Mouse (Mus musculus) E14TG2a.4 (cell line): ENCODE measurements around the gene Lmx1b.

ENCODE experiments used
- H3K27me3 ChIP-seq: 2 replicates; pipeline ENCODE4 v1.6.1; 2014; ENCODE audit warnings: low read length, control low read depth; ENCODE audit not compliant: insufficient read depth
- H3K36me3 ChIP-seq: 2 replicates; pipeline ENCODE4 v1.6.1; 2014; ENCODE audit warnings: low read length, control low read depth; ENCODE audit not compliant: insufficient read depth
- H3K4me1 ChIP-seq: replicated peaks from 2 replicates; pipeline ENCODE4 v1.6.1; 2014; ENCODE audit warnings: low read depth, low read length, control low read depth
- H3K4me3 ChIP-seq: replicated peaks from 2 replicates; pipeline ENCODE4 v1.5.1; 2014; ENCODE audit warnings: mild to moderate bottlenecking, low read length
- H3K9me3 ChIP-seq: 2 replicates; pipeline ENCODE4 v1.6.1; 2014; ENCODE audit warnings: low read length, control low read depth
- CTCF ChIP-seq: conservative IDR thresholded peaks from 2 replicates; pipeline ENCODE4 v1.5.1; 2014; ENCODE audit warnings: low read length
- NANOG ChIP-seq: IDR thresholded peaks from 2 replicates; pipeline ENCODE4 v1.6.1; 2014; ENCODE audit warnings: borderline replicate concordance, low read length, mixed read lengths
- POU5F1 ChIP-seq: IDR thresholded peaks from 2 replicates; pipeline ENCODE4 v1.6.1; 2014; ENCODE audit warnings: low read length, borderline replicate concordance

The Lmx1b gene

GRCm38 (mm10) chr2:33582457-33583060, 57.8 kb downstream of the Lmx1b start:
- TF ChIP-seq CTCF (no peak), POU5F1 (no peak), NANOG (no peak)
- Histone ChIP-seq H3K4me3 (peak overlapping the region; percentile 29; the same call in 1 of the 2 replicates), H3K27me3 (peaks cover 99% of the 10 kb centered on the region), H3K4me1 (peaks cover 71% of the 10 kb centered on the region), H3K9me3 (peaks cover 24% of the 10 kb centered on the region), H3K36me3 (no peaks in the 10 kb centered on the region)

GRCm38 (mm10) chr2:33581866-33582265, 58.4 kb downstream of the Lmx1b start:
- peak; percentile 54; the same call in 1 of the 2 replicates for TF ChIP-seq NANOG
- no peak for TF ChIP-seq POU5F1
- Histone ChIP-seq H3K9me3 (peaks cover 29% of the 10 kb centered on the region), H3K4me1 (peaks cover 69% of the 10 kb centered on the region), H3K36me3 (no peaks in the 10 kb centered on the region), H3K27me3 (peaks cover 99% of the 10 kb centered on the region), H3K4me3 (peak overlapping the region; percentile 29)

GRCm38 (mm10) chr2:33581449-33581777, 58.9 kb downstream of the Lmx1b start:
- no peaks in the 10 kb centered on the region for H3K36me3 ChIP-seq
- TF ChIP-seq CTCF = no peak
- no peak for TF ChIP-seq NANOG
- no peak for TF ChIP-seq POU5F1
- H3K4me3 ChIP-seq = peak overlapping the region; percentile 61
- peaks cover 33% of the 10 kb centered on the region for H3K9me3 ChIP-seq
- peaks cover 99% of the 10 kb centered on the region for H3K27me3 ChIP-seq
- H3K4me1 ChIP-seq = peaks cover 68% of the 10 kb centered on the region

GRCm38 (mm10) chr2:33580697-33581448, 59.4 kb downstream of the Lmx1b start:
- TF ChIP-seq NANOG = peak; percentile 97
- TF ChIP-seq POU5F1 = peak; percentile 74
- 0 out of 2 replicates have a peak, but pooled peaks have one; percentile 8 for TF ChIP-seq CTCF
- H3K4me3 ChIP-seq = peak overlapping the region; percentile 61
- peaks cover 71% of the 10 kb centered on the region for H3K4me1 ChIP-seq
- no peaks in the 10 kb centered on the region for H3K36me3 ChIP-seq
- H3K27me3 ChIP-seq = peaks cover 98% of the 10 kb centered on the region
- H3K9me3 ChIP-seq = peaks cover 33% of the 10 kb centered on the region

- H3K36me3 ChIP-seq = no peaks in the 10 kb centered on the region
- TF ChIP-seq CTCF (no peak), POU5F1 (no peak), NANOG (no peak)
These were observed 64.9 kb downstream of the Lmx1b start for GRCm38 (mm10) chr2:33575406-33575805.

GRCm38 (mm10) chr2:33573075-33573474, 67.2 kb downstream of the Lmx1b start:
- TF ChIP-seq POU5F1 (no peak), CTCF (no peak), NANOG (no peak)
- Histone ChIP-seq H3K36me3 (no peaks in the 10 kb centered on the region), H3K4me3 (no peak overlapping the region), H3K27me3 (peaks cover 98% of the 10 kb centered on the region), H3K4me1 (peaks cover 28% of the 10 kb centered on the region), H3K9me3 (peaks cover 11% of the 10 kb centered on the region; the same call in 1 of the 2 replicates)

More at GRCm38 (mm10) chr2:33575406-33575805, 64.9 kb downstream of the Lmx1b start:
- Histone ChIP-seq H3K4me1 (peaks cover 31% of the 10 kb centered on the region), H3K27me3 (peaks cover 97% of the 10 kb centered on the region), H3K4me3 (peak overlapping the region; percentile 71), H3K9me3 (peaks cover 26% of the 10 kb centered on the region)

- Histone ChIP-seq H3K27me3 (peaks cover 98% of the 10 kb centered on the region), H3K9me3 (0 out of 2 replicates have a peak, but pooled peaks cover 4% of the 10 kb centered on the region), H3K4me3 (no peak overlapping the region), H3K36me3 (no peaks in the 10 kb centered on the region), H3K4me1 (peaks cover 25% of the 10 kb centered on the region)
- TF ChIP-seq POU5F1 (no peak), NANOG (no peak)
These were observed 69.0 kb downstream of the Lmx1b start for GRCm38 (mm10) chr2:33571219-33571824.

- TF ChIP-seq NANOG (no peak), POU5F1 (no peak), CTCF (no peak)
- Histone ChIP-seq H3K9me3 (0 out of 2 replicates have a peak, but pooled peaks cover 4% of the 10 kb centered on the region), H3K36me3 (no peaks in the 10 kb centered on the region), H3K4me1 (peaks cover 12% of the 10 kb centered on the region), H3K4me3 (no peak overlapping the region), H3K27me3 (peaks cover 98% of the 10 kb centered on the region)
These were observed 70.6 kb downstream of the Lmx1b start for GRCm38 (mm10) chr2:33569698-33570097.

GRCm38 (mm10) chr2:33569240-33569639, 71.1 kb downstream of the Lmx1b start:
- H3K4me1 ChIP-seq = peaks cover 12% of the 10 kb centered on the region
- no peak for TF ChIP-seq POU5F1
- TF ChIP-seq CTCF = peak; percentile 75
- peak overlapping the region; percentile 70 for H3K4me3 ChIP-seq
- no peaks in the 10 kb centered on the region for H3K36me3 ChIP-seq
- H3K9me3 ChIP-seq = 0 out of 2 replicates have a peak, but pooled peaks cover 4% of the 10 kb centered on the region
- H3K27me3 ChIP-seq = peaks cover 98% of the 10 kb centered on the region
